Comparison of ENCODE assay signal across 9 mouse cellular contexts in genomic region chr10:85013464-85013863, GRCm38 (mm10).
DNase-seq lines count a peak whose midpoint lies in the region; ATAC-seq lines count a peak whose summit lies in the region.
"Had no signal": no experiment of that assay in that cellular context is flagged by ENCODE, and none has a peak within 500 bp of the region (broad histone marks: within the 10 kb centered on the region; RNA-seq: fewer than 3 reads in every experiment).

No protein-coding gene starts in this region.

- H3K36me3 ChIP-seq in kidney, embryonic 16.5 days (ENCODE audit: insufficient read depth, low read length) = peaks cover 34% of the 10 kb centered on the region; the same call in 1 of the 2 replicates

- H3K27ac ChIP-seq in kidney, embryonic 16.5 days (ENCODE audit: low read length) = no peak overlapping the region
- H3K27ac ChIP-seq: embryonic facial prominence, embryonic 15.5 days had no signal

- peak; percentile 68 for ATAC-seq in erythroblast, adult 5-6 weeks (replicated peaks; ENCODE audit: low FRiP score, poor library complexity, severe bottlenecking)
- ATAC-seq in kidney, embryonic 16.5 days (ENCODE audit: low FRiP score, low TSS enrichment) = 0 out of 2 replicates have a peak, but pooled peaks have one; percentile 51

- 30% methylated on average over 1 of the region's 1 CpGs for WGBS in kidney, embryonic 16.5 days

- H3K4me3 ChIP-seq in kidney, embryonic 16.5 days (ENCODE audit: low read length) = no peak overlapping the region
- H3K4me3 ChIP-seq: embryonic facial prominence, embryonic 15.5 days had no signal

- no peaks in the 10 kb centered on the region for H3K27me3 ChIP-seq in kidney, embryonic 16.5 days (ENCODE audit: insufficient read depth, low read length)
- H3K27me3 ChIP-seq: embryonic facial prominence, embryonic 15.5 days had no signal

- H3K4me1 ChIP-seq in kidney, embryonic 16.5 days (ENCODE audit: insufficient read depth, low read length) = 0 out of 2 replicates have a peak, but pooled peaks cover 3% of the 10 kb centered on the region
- H3K4me1 ChIP-seq: embryonic facial prominence, embryonic 15.5 days had no signal

- H3K4me2 ChIP-seq in kidney, embryonic 16.5 days (replicated peaks; ENCODE audit: low read depth, low read length) = no peak overlapping the region
- H3K4me2 ChIP-seq: embryonic facial prominence, embryonic 15.5 days had no signal

- peak; percentile 21 to 31 for DNase-seq in left cerebral cortex, adult 18-20 months (ENCODE audit: low spot score in 2 of 2)
- no peak for DNase-seq in left cerebral cortex, adult 8-10 months (ENCODE audit: low spot score in 2 of 2)
- DNase-seq in adrenal gland, adult 8-10 months = peak; percentile 8
- DNase-seq in lung, postnatal 10 days = peak; percentile 48
- peak; percentile 67 for DNase-seq in retina, embryonic 14.5 days (ENCODE audit: low spot score)
- DNase-seq in frontal cortex, postnatal 10 days (ENCODE audit: low spot score in 2 of 2) = no peak

- no peaks in the 10 kb centered on the region for H3K9me3 ChIP-seq in kidney, embryonic 16.5 days (ENCODE audit: low read length)
- H3K9me3 ChIP-seq: embryonic facial prominence, embryonic 15.5 days had no signal

- no peak overlapping the region for H3K9ac ChIP-seq in kidney, embryonic 16.5 days (replicated peaks; ENCODE audit: low read length)
- H3K9ac ChIP-seq: embryonic facial prominence, embryonic 15.5 days had no signal

Comparison
In these comparisons a context has a peak if more than half of its experiments do, and no peak if none do; other contexts are left out.
1. DNase-seq: peak in left cerebral cortex, adult 18-20 months (2 of 2), adrenal gland, adult 8-10 months (single experiment), lung, postnatal 10 days (single experiment) and retina, embryonic 14.5 days (single experiment); none in left cerebral cortex, adult 8-10 months (0 of 2) and frontal cortex, postnatal 10 days (0 of 2).